In the genomic region with DNA sequence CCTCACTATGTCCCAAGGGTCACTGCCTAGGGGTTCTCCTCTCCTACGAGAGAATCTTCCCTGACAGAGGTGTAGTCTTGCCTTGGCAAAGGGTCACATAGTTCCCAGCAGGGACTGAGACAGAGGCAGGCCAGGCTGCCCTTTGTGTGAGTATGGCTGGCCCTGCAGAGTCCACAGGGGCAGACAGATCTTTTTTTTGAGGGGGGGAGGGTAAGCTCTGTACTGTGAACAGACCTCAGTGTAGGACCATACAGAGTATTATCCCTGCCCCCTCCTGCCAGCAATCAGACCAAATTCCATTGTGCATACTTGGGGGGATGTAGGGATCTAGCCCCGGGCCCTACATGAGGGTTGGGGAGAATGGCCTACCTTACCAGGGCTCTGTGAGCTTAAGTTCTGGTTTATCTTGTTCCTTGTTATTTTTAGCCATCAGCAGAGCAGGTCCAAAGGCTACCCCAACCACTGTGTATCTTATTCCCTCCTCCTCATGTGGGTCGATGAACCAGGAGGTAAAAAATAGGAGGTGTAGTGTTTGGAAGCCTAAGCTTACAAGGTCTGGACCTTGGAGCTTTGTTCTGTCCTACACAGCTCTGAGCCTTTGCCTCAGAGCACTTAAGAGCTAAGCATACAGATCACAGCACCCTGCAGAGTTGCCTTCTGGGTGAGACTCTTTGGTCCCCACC, we compare ENCODE assay signal across 16 mouse cellular contexts. TPM values are rescaled to one million over a fixed set of nuclear protein-coding genes. Genes with fewer than 3 reads are reported as not detected.
DNase-seq lines count a peak whose midpoint lies in the region; ATAC-seq and TF ChIP-seq lines count a peak whose summit lies in the region.
"Had no signal": no experiment of that assay in that cellular context is flagged by ENCODE, and none has a peak within 500 bp of the region (broad histone marks: within the 10 kb centered on the region; RNA-seq: fewer than 3 reads in every experiment).

No protein-coding gene starts in this region.

- DNase-seq in heart, adult 11 months, result no peak
- peak; percentile 99 for DNase-seq in liver, adult 2 months (ENCODE audit: extremely low read depth, low read depth, low spot score)
- no peak for DNase-seq in liver
- DNase-seq in layer of hippocampus, postnatal 25 days (ENCODE audit: extremely low spot score in 1 of 2, low spot score in 1 of 2), result no peak
- no peak for DNase-seq in urinary bladder, postnatal 14 days (ENCODE audit: low spot score)
- DNase-seq: cerebellum, postnatal 10 days; gastrocnemius, postnatal 10 days; kidney, adult 18-20 months; lung, postnatal 10 days; right cerebral cortex, postnatal 25 days had no signal

- H3K27ac ChIP-seq in heart, embryonic 12.5 days (ENCODE audit: poor library complexity, severe bottlenecking), result peak overlapping the region; percentile 53
- peak overlapping the region; percentile 96 for H3K27ac ChIP-seq in liver, adult 2 months (replicated peaks; ENCODE audit: insufficient read depth, low read depth, low read length)
- peak overlapping the region; percentile 89 for H3K27ac ChIP-seq in liver, embryonic 16.5 days (ENCODE audit: low read length)
- H3K27ac ChIP-seq: hindbrain, embryonic 12.5 days; limb, embryonic 13.5 days; neural tube, embryonic 12.5 days had no signal

- H3K36me3 ChIP-seq in heart, embryonic 12.5 days, result peaks cover 24% of the 10 kb centered on the region
- no peaks in the 10 kb centered on the region for H3K36me3 ChIP-seq in liver, adult 2 months (ENCODE audit: control insufficient read depth, insufficient read depth, low read length)
- peaks cover 17% of the 10 kb centered on the region for H3K36me3 ChIP-seq in liver, embryonic 16.5 days (ENCODE audit: control insufficient read depth, insufficient read depth)

- WGBS in heart, embryonic 12.5 days, result 41% methylated on average over 3 of the region's 3 CpGs
- WGBS in liver, adult 2 months, result 22% methylated on average over 3 of the region's 3 CpGs
- WGBS in liver, embryonic 16.5 days (ENCODE audit: insufficient replicate concordance), result 69% methylated on average over 3 of the region's 3 CpGs

- H3K4me2 ChIP-seq in heart, embryonic 12.5 days, result no peak overlapping the region
- H3K4me2 ChIP-seq in liver, embryonic 16.5 days (ENCODE audit: low read depth, low read length), result no peak overlapping the region
- H3K4me2 ChIP-seq: hindbrain, embryonic 12.5 days; limb, embryonic 13.5 days; neural tube, embryonic 12.5 days had no signal

- ATAC-seq in heart, embryonic 12.5 days (ENCODE audit: insufficient number of reproducible peaks, low FRiP score), result no peak
- ATAC-seq in liver, embryonic 16.5 days (ENCODE audit: low read depth), result peak; percentile 76
- ATAC-seq: Patski had no signal

- H3K9me3 ChIP-seq in heart, embryonic 12.5 days (replicated peaks), result no peaks in the 10 kb centered on the region
- no peaks in the 10 kb centered on the region for H3K9me3 ChIP-seq in liver, embryonic 16.5 days (replicated peaks; ENCODE audit: control insufficient read depth, low read length)
- H3K9me3 ChIP-seq: hindbrain, embryonic 12.5 days; limb, embryonic 13.5 days; neural tube, embryonic 12.5 days had no signal

- no peak for TF ChIP-seq POLR2A in liver, adult 2 months (IDR thresholded peaks at IDR 0.05; ENCODE audit: extremely low read depth, insufficient read depth, low read length)

- no peaks in the 10 kb centered on the region for H3K79me2 ChIP-seq in liver, adult 2 months (ENCODE audit: control insufficient read depth, insufficient read depth, low read length)

- H3K9ac ChIP-seq in heart, embryonic 12.5 days, result no peak overlapping the region
- H3K9ac ChIP-seq in liver, adult 2 months (ENCODE audit: low read depth, low read length), result peak overlapping the region; percentile 57
- H3K9ac ChIP-seq in liver, embryonic 16.5 days (ENCODE audit: low read depth, low read length), result no peak overlapping the region
- H3K9ac ChIP-seq: hindbrain, embryonic 12.5 days; limb, embryonic 13.5 days; neural tube, embryonic 12.5 days had no signal

- no peaks in the 10 kb centered on the region for H3K27me3 ChIP-seq in heart, embryonic 12.5 days (replicated peaks)
- no peaks in the 10 kb centered on the region for H3K27me3 ChIP-seq in liver, adult 2 months (ENCODE audit: control insufficient read depth, insufficient read depth, low read length)
- H3K27me3 ChIP-seq in liver, embryonic 16.5 days (ENCODE audit: control insufficient read depth, insufficient read depth, low read depth, low read length), result no peaks in the 10 kb centered on the region
- H3K27me3 ChIP-seq: hindbrain, embryonic 12.5 days; limb, embryonic 13.5 days; neural tube, embryonic 12.5 days; Patski had no signal

- peaks cover 46% of the 10 kb centered on the region for H3K4me1 ChIP-seq in heart, embryonic 12.5 days (replicated peaks)
- peaks cover 27% of the 10 kb centered on the region for H3K4me1 ChIP-seq in liver, adult 2 months (ENCODE audit: control insufficient read depth, insufficient read depth, low read length)
- peaks cover 39% of the 10 kb centered on the region for H3K4me1 ChIP-seq in liver, embryonic 16.5 days (ENCODE audit: control insufficient read depth, low read depth, low read length)
- H3K4me1 ChIP-seq: hindbrain, embryonic 12.5 days; neural tube, embryonic 12.5 days had no signal

- no peak overlapping the region for H3K4me3 ChIP-seq in heart, embryonic 12.5 days
- H3K4me3 ChIP-seq in liver, adult 2 months (ENCODE audit: insufficient read depth, low read depth, low read length), result no peak overlapping the region
- no peak overlapping the region for H3K4me3 ChIP-seq in liver, embryonic 16.5 days (ENCODE audit: low read depth, low read length)
- H3K4me3 ChIP-seq: hindbrain, embryonic 12.5 days; limb, embryonic 13.5 days; neural tube, embryonic 12.5 days had no signal

- TF ChIP-seq CTCF in liver, adult 2 months (IDR thresholded peaks at IDR 0.05; ENCODE audit: low read depth, low read length), result no peak

RNA-seq across cellular contexts. Expression of a gene that starts 46.5 kb away (rescaled TPM):
- polyA plus RNA-seq in heart, embryonic 12.5 days (2016; fragmentation: Nextera tagmentation; extraction: Ambion mirVana), result 24.5 and 25.9 TPM in 2 replicates
- 26.5 and 42.6 TPM in 2 replicates for total RNA-seq in liver, adult 2 months (2014; rRNA removed)
- polyA plus RNA-seq in liver, adult 2 months (2012; rRNA removed), result 152 and 163 TPM in 2 replicates
- 5.6 and 6.2 TPM in 2 replicates for polyA plus RNA-seq in liver, embryonic 16.5 days (2015; fragmentation: Nextera tagmentation; extraction: Ambion mirVana)
- 10 to 100 TPM; 39.6 to 42.3 TPM for total RNA-seq in layer of hippocampus, postnatal 25 days (2021)
